Mouse (Mus musculus) embryonic facial prominence, embryonic 13.5 days (tissue): ENCODE measurements around the gene Rmdn3. TPM values are rescaled to one million over a fixed set of nuclear protein-coding genes. Genes with fewer than 3 reads are reported as not detected.
A peak's percentile ranks its signal among the peaks of the same experiment; 100 is the strongest.

Experiments
- ATAC-seq: fragments of 200-750 bp; cut with Nextera tagmentation; 2 replicates; pipeline ENCODE4 v1.8.0; 2017; ENCODE audit warnings: low read depth; ENCODE audit not compliant: insufficient number of reproducible peaks, insufficient read depth, low FRiP score, low TSS enrichment
- H3K27ac ChIP-seq: fragments of 300-500 bp; sonication (generic); 2 replicates; pipeline ENCODE4 v1.5.1; 2015; ENCODE audit warnings: moderate library complexity, mild to moderate bottlenecking, inconsistent platforms
- H3K27me3 ChIP-seq: fragments of 300-500 bp; sonication (generic); 2 replicates; pipeline ENCODE4 v1.6.1; 2015; ENCODE audit warnings: mild to moderate bottlenecking, inconsistent platforms
- H3K36me3 ChIP-seq: fragments of 300-500 bp; sonication (generic); 2 replicates; pipeline ENCODE4 v1.6.1; 2015; ENCODE audit warnings: mild to moderate bottlenecking, inconsistent platforms
- H3K4me1 ChIP-seq: fragments of 300-500 bp; sonication (generic); 2 replicates; pipeline ENCODE4 v1.6.1; 2015; ENCODE audit warnings: inconsistent platforms
- H3K4me2 ChIP-seq: fragments of 300-500 bp; sonication (generic); 2 replicates; pipeline ENCODE4 v1.6.1; 2015; ENCODE audit warnings: moderate library complexity, mild to moderate bottlenecking, inconsistent platforms
- H3K4me3 ChIP-seq: fragments of 300-500 bp; sonication (generic); 2 replicates; pipeline ENCODE4 v1.5.1; 2015; ENCODE audit warnings: mild to moderate bottlenecking, inconsistent platforms
- H3K9ac ChIP-seq: fragments of 300-500 bp; sonication (generic); 2 replicates; pipeline ENCODE4 v1.6.1; 2015; ENCODE audit warnings: mild to moderate bottlenecking, inconsistent platforms
- H3K9me3 ChIP-seq: fragments of 300-500 bp; sonication (generic); 2 replicates; pipeline ENCODE4 v1.6.1; 2016; ENCODE audit warnings: inconsistent platforms
- WGBS: fragments of 180-500 bp; shearing (Covaris S2); methylation state at CpG from one replicate; pipeline ENCODE4 v1.1.7; 2015; ENCODE audit warnings: mixed read lengths; 5-methylcytosine and 5-hydroxymethylcytosine counted together
- polyA plus RNA-seq: library from polyadenylated mRNA; unstranded; fragments of >200 nt; fragmentation: Nextera tagmentation; extraction: Ambion mirVana; gene quantifications from 2 replicates; pipeline ENCODE4 v1.2.1, GENCODE M21; 2015

The Rmdn3 gene
- polyA plus RNA-seq, 1 experiment from 2014 or later: 40.9 TPM

GRCm38 (mm10) chr2:119147160-119147678 is 9.6 kb downstream of the Rmdn3 start:
- Histone ChIP-seq H3K4me2 (no peak overlapping the region), H3K4me3 (no peak overlapping the region), H3K36me3 (peaks cover 91% of the 10 kb centered on the region), H3K9ac (no peak overlapping the region), H3K9me3 (no peaks in the 10 kb centered on the region), H3K4me1 (no peaks in the 10 kb centered on the region), H3K27ac (no peak overlapping the region), H3K27me3 (no peaks in the 10 kb centered on the region)
- no peak for ATAC-seq
- 86% methylated on average over 22 of the region's 22 CpGs for WGBS

GRCm38 (mm10) chr2:119146435-119146834 is 10.4 kb downstream of the Rmdn3 start:
- ATAC-seq: no peak
- Histone ChIP-seq H3K36me3 (peaks cover 91% of the 10 kb centered on the region), H3K9me3 (no peaks in the 10 kb centered on the region), H3K4me3 (no peak overlapping the region), H3K4me1 (no peaks in the 10 kb centered on the region), H3K27ac (no peak overlapping the region), H3K9ac (no peak overlapping the region), H3K4me2 (no peak overlapping the region), H3K27me3 (no peaks in the 10 kb centered on the region)
- WGBS: 87% methylated on average over 6 of the region's 6 CpGs

- Histone ChIP-seq H3K9me3 (no peaks in the 10 kb centered on the region), H3K4me2 (no peak overlapping the region), H3K27ac (no peak overlapping the region), H3K4me3 (no peak overlapping the region), H3K4me1 (no peaks in the 10 kb centered on the region), H3K27me3 (no peaks in the 10 kb centered on the region), H3K36me3 (peaks cover 89% of the 10 kb centered on the region), H3K9ac (no peak overlapping the region)
- no peak for ATAC-seq
- 83% methylated on average over 2 of the region's 2 CpGs for WGBS
Measured at GRCm38 (mm10) chr2:119145199-119145598, 11.6 kb downstream of the Rmdn3 start.

- H3K4me2 ChIP-seq: no peak overlapping the region
- H3K9me3 ChIP-seq: no peaks in the 10 kb centered on the region
- no peaks in the 10 kb centered on the region for H3K4me1 ChIP-seq
- no peak overlapping the region for H3K9ac ChIP-seq
- ATAC-seq: no peak
- H3K27me3 ChIP-seq: no peaks in the 10 kb centered on the region
- 86% methylated on average over 5 of the region's 5 CpGs for WGBS
- peaks cover 84% of the 10 kb centered on the region for H3K36me3 ChIP-seq
- H3K4me3 ChIP-seq: no peak overlapping the region
- H3K27ac ChIP-seq: no peak overlapping the region
Measured at GRCm38 (mm10) chr2:119136346-119136898, 20.4 kb downstream of the Rmdn3 start.

DNA sequence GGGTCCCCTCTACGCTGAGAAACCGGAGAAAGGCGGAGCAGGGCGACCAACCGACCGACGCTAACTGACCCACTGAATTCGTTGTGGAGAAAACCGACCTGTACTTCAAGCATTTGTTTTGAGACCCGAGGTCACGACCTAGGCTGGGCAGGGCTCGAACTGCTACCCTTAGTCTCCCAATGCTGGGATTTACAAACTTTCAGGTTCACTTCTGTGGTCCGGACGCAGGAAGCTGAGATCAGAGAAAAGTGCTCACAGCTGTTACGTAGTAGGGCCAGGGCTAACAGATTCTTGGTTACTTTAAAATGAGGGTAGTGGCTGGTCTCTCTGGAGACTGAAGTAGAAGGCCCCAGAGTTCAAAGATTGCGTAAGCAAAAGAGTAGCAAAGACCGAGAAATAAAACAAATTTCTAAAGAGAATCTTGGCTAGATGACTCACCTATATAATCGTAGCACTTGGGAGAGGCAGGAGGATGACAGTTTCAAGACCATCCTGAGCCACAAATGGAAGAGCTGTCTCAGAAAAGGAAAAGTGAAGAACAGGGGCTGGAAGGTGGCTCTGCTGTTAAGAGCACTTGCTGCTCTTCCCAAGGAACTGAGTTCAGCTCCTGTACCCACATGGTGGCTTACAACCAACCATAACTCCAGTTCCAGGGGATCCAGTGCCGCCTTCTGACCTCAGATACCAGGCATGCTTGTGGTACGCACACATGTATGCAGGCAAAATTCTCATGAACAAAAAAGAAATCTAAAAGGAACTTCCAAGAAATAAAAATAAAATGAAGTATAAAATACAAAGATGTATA is 43.5 kb downstream of the Rmdn3 start:
- H3K4me3 ChIP-seq: peak overlapping the region; percentile 76
- peak overlapping the region; percentile 78 for H3K9ac ChIP-seq
- peak overlapping the region; percentile 96 for H3K4me2 ChIP-seq
- peaks cover 18% of the 10 kb centered on the region for H3K36me3 ChIP-seq
- no peak for ATAC-seq
- peak overlapping the region; percentile 87; the same call in 1 of the 2 replicates for H3K27ac ChIP-seq
- no peaks in the 10 kb centered on the region for H3K9me3 ChIP-seq
- WGBS: 13% methylated on average over 20 of the region's 20 CpGs
- H3K4me1 ChIP-seq: peaks cover 12% of the 10 kb centered on the region
- no peaks in the 10 kb centered on the region for H3K27me3 ChIP-seq

- ATAC-seq: peak; percentile 83
- peak within 1 kb of the TSS; percentile 78 for H3K9ac ChIP-seq
- H3K9me3 ChIP-seq: no peaks in the 10 kb centered on the region
- no peaks in the 10 kb centered on the region for H3K27me3 ChIP-seq
- WGBS: under 1% methylated on average over 51 of the region's 51 CpGs
- peaks cover 12% of the 10 kb centered on the region for H3K4me1 ChIP-seq
- H3K27ac ChIP-seq: peak within 1 kb of the TSS; percentile 87
- peaks cover 18% of the 10 kb centered on the region for H3K36me3 ChIP-seq
- peak within 1 kb of the TSS; percentile 76 for H3K4me3 ChIP-seq
- peak within 1 kb of the TSS; percentile 96 for H3K4me2 ChIP-seq
Measured at GRCm38 (mm10) chr2:119112438-119113112, 44.3 kb downstream of the Rmdn3 start, which contains the start of gene Rad51. TSS of gene Rad51 (plus strand) at chr2:119112793.

- 85% methylated on average over 3 of the region's 3 CpGs for WGBS
Measured at GRCm38 (mm10) chr2:119111060-119111459, 45.8 kb downstream of the Rmdn3 start.

GRCm38 (mm10) chr2:119108554-119108953 is 48.3 kb downstream of the Rmdn3 start:
- no peak overlapping the region for H3K4me3 ChIP-seq
- peaks cover 20% of the 10 kb centered on the region for H3K36me3 ChIP-seq
- ATAC-seq: no peak
- 70% methylated on average over 4 of the region's 4 CpGs for WGBS
- no peaks in the 10 kb centered on the region for H3K27me3 ChIP-seq
- no peak overlapping the region for H3K4me2 ChIP-seq
- H3K9me3 ChIP-seq: no peaks in the 10 kb centered on the region
- no peak overlapping the region for H3K9ac ChIP-seq
- H3K27ac ChIP-seq: no peak overlapping the region
- peaks cover 5% of the 10 kb centered on the region for H3K4me1 ChIP-seq

More at GRCm38 (mm10) chr2:119111060-119111459, 45.8 kb downstream of the Rmdn3 start:
- H3K9me3 ChIP-seq: no peaks in the 10 kb centered on the region
- no peak overlapping the region for H3K4me2 ChIP-seq
- H3K4me3 ChIP-seq: no peak overlapping the region
- peaks cover 12% of the 10 kb centered on the region for H3K4me1 ChIP-seq
- H3K27ac ChIP-seq: no peak overlapping the region
- H3K27me3 ChIP-seq: no peaks in the 10 kb centered on the region
- peaks cover 13% of the 10 kb centered on the region for H3K36me3 ChIP-seq
- no peak for ATAC-seq
- no peak overlapping the region for H3K9ac ChIP-seq

DNA sequence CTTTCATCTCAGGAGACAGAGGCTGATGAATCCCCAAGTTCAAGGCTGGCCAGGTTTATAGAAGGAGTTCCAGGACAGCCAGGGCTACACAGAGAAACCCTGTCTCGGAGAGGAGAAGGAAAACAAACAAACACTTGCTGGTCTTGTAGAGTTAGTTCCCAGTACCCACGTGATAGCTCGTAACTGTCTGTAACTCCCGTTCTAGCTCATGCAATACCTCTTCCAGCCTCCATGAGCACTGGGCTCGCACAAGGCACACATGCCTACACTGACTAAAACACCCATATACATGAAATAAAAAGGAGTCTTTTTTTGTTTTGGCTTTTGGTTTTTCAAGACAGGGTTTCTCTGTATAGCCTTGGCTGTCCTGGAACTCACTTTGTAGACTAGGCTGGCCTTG is 50.3 kb downstream of the Rmdn3 start:
- Histone ChIP-seq H3K9me3 (no peaks in the 10 kb centered on the region), H3K27me3 (no peaks in the 10 kb centered on the region), H3K4me3 (no peak overlapping the region), H3K4me1 (no peaks in the 10 kb centered on the region), H3K9ac (no peak overlapping the region), H3K4me2 (no peak overlapping the region), H3K27ac (no peak overlapping the region), H3K36me3 (peaks cover 38% of the 10 kb centered on the region)
- no peak for ATAC-seq
- 77% methylated on average over 5 of the region's 5 CpGs for WGBS

DNA sequence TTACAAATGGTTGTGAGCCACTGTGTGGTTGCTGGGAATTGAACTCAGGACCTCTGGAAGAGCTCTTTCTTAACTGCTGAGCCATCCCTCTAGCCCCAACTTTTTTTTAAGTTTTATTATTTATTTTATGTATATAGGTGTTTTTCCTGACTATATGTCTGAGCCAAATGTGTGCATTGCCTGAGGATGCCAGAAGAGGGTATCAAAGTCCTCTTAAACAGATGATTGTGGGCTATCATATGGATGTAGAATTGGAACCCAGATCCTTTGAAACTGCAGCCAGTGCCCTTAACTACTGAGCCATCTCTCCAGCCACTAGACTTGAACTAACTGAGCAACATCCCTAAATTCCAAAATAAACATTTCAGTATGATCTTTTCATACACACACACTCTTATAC is 55.3 kb downstream of the Rmdn3 start:
- Histone ChIP-seq H3K4me2 (no peak overlapping the region), H3K27ac (no peak overlapping the region), H3K36me3 (peaks cover 49% of the 10 kb centered on the region), H3K9ac (no peak overlapping the region), H3K4me3 (no peak overlapping the region), H3K9me3 (no peaks in the 10 kb centered on the region), H3K4me1 (no peaks in the 10 kb centered on the region), H3K27me3 (no peaks in the 10 kb centered on the region)
- ATAC-seq: no peak
